In genomic region chr3:143880813-143881212, GRCm38 (mm10) we compare ENCODE assay signal across 23 mouse cellular contexts.
DNase-seq lines count a peak whose midpoint lies in the region; ATAC-seq and TF ChIP-seq lines count a peak whose summit lies in the region.
"Had no signal": no experiment of that assay in that cellular context is flagged by ENCODE, and none has a peak within 500 bp of the region (broad histone marks: within the 10 kb centered on the region; RNA-seq: fewer than 3 reads in every experiment).

No protein-coding gene starts in this region.

- dilution Hi-C loops in CH12.LX (cut with MboI; ENCODE audit: extremely low pct_ligation_motif_present, extremely low pct_unique_long_range_greater_than_20kb, low sequenced_read_pairs), result no loop called here

- no peak for TF ChIP-seq CTCF in CH12.LX (conservative IDR thresholded peaks at IDR 0.05 in 1 of 2, IDR thresholded peaks at IDR 0.05 in 1 of 2; ENCODE audit: low read depth in 2 of 2, low read length in 2 of 2)
- no peak for TF ChIP-seq CTCF in MEL (IDR thresholded peaks at IDR 0.05 in 2 of 3, conservative IDR thresholded peaks at IDR 0.05 in 1 of 3; ENCODE audit: control insufficient read depth in 1 of 3, insufficient read depth in 1 of 3, low read depth in 2 of 3, low read length in 3 of 3, poor library complexity in 1 of 3, severe bottlenecking in 1 of 3)

- H3K27me3 ChIP-seq in CH12.LX (replicated peaks) (no peaks in the 10 kb centered on the region), MEL (ENCODE audit: control insufficient read depth in 1 of 2, insufficient read depth in 2 of 2, low read length in 2 of 2) (no peaks in the 10 kb centered on the region)
- no peaks in the 10 kb centered on the region for H3K27me3 ChIP-seq in forebrain, embryonic 14.5 days (replicated peaks; ENCODE audit: control insufficient read depth, insufficient read depth, low read length)
- H3K27me3 ChIP-seq: Patski had no signal

- in situ Hi-C loops in CH12.LX (cut with MboI; ENCODE audit: low pct_ligation_motif_present, low pct_unique_long_range_greater_than_20kb, low sequenced_read_pairs) (no loop called here), ES-E14 (cut with MboI; ENCODE audit: low sequenced_read_pairs in 2 of 2, unreplicated experiment in 2 of 2) (no loop called here)

- H3K4me3 ChIP-seq in CH12.LX (replicated peaks in 1 of 3; ENCODE audit: low read depth in 2 of 3, low read length in 2 of 3, poor library complexity in 1 of 3) (no peak overlapping the region), ES-E14 (ENCODE audit: insufficient read depth in 1 of 2, low read depth in 1 of 2, low read length in 2 of 2, poor library complexity in 1 of 2, severe bottlenecking in 1 of 2) (no peak overlapping the region), MEL (ENCODE audit: control insufficient read depth in 1 of 2, insufficient read depth in 1 of 2, low read depth in 2 of 2, low read length in 2 of 2) (no peak overlapping the region)
- no peak overlapping the region for H3K4me3 ChIP-seq in forebrain, embryonic 14.5 days (ENCODE audit: low read depth, low read length)

- no peak for DNase-seq in CH12.LX (ENCODE audit: extremely low read depth)
- no peak for DNase-seq in ES-E14 (ENCODE audit: low read depth, low spot score)
- no peak for DNase-seq in MEL (ENCODE audit: low read depth, low spot score)
- DNase-seq in urinary bladder, postnatal 14 days (ENCODE audit: low spot score), result no peak
- DNase-seq in kidney, adult 18-20 months, result no peak
- no peak for DNase-seq in forebrain, embryonic 14.5 days (ENCODE audit: low spot score)
- DNase-seq: adrenal gland, adult 2 months; adrenal gland, adult 8-10 months; adrenal gland, postnatal 10 days; adrenal gland, postnatal 14 days; adrenal gland, postnatal 25 days; adrenal gland, postnatal 36 days; B cell, adult 2 months; cerebellum, adult 11 months; cerebellum, adult 11-12 months; cerebellum, adult 18-20 months; cerebellum, adult 2 months; cerebellum, adult 8-10 months; cerebellum, adult 9-10 months had no signal

- no peaks in the 10 kb centered on the region for H3K79me2 ChIP-seq in CH12.LX (replicated peaks; ENCODE audit: control insufficient read depth, extremely low read depth, insufficient read depth, poor library complexity, severe bottlenecking)
- no peaks in the 10 kb centered on the region for H3K79me2 ChIP-seq in MEL (ENCODE audit: control insufficient read depth, insufficient read depth, low read length, poor library complexity)

- no peak for ATAC-seq in forebrain, embryonic 14.5 days
- ATAC-seq: activated CD4-positive, CD25-positive, alpha-beta regulatory T cell, adult 4 months; CD4-positive, CD25-positive, alpha-beta regulatory T cell, adult 4 months; Patski had no signal

- TF ChIP-seq RAD21 in CH12.LX (IDR thresholded peaks at IDR 0.05; ENCODE audit: low read depth, low read length) (no peak), MEL (IDR thresholded peaks at IDR 0.05; ENCODE audit: low read depth, low read length) (no peak)

- TF ChIP-seq POLR2A in CH12.LX (IDR thresholded peaks at IDR 0.05; ENCODE audit: low read depth, low read length), result no peak
- TF ChIP-seq POLR2A in MEL (IDR thresholded peaks at IDR 0.05; ENCODE audit: control insufficient read depth in 1 of 2, insufficient read depth in 1 of 2, low read depth in 1 of 2, low read length in 2 of 2, poor library complexity in 1 of 2), result no peak

- TF ChIP-seq EP300 in CH12.LX (IDR thresholded peaks at IDR 0.05; ENCODE audit: low read length) (no peak), MEL (IDR thresholded peaks at IDR 0.05; ENCODE audit: low read depth in 1 of 2, low read length in 2 of 2) (no peak)

- H3K4me1 ChIP-seq in CH12.LX (ENCODE audit: control insufficient read depth in 1 of 2, insufficient read depth in 2 of 2) (no peaks in the 10 kb centered on the region), ES-E14 (ENCODE audit: control insufficient read depth in 2 of 2, insufficient read depth in 2 of 2, low read length in 2 of 2, poor library complexity in 1 of 2) (no peaks in the 10 kb centered on the region), MEL (ENCODE audit: control insufficient read depth in 1 of 2, insufficient read depth in 2 of 2, low read length in 2 of 2) (no peaks in the 10 kb centered on the region)
- H3K4me1 ChIP-seq in forebrain, embryonic 14.5 days (ENCODE audit: control insufficient read depth, insufficient read depth, low read length), result no peaks in the 10 kb centered on the region

- no peak overlapping the region for H3K4me2 ChIP-seq in CH12.LX (ENCODE audit: insufficient read depth, low read depth, poor library complexity, severe bottlenecking)
- H3K4me2 ChIP-seq in forebrain, embryonic 14.5 days (ENCODE audit: low read length), result no peak overlapping the region

- 84% methylated on average over 2 of the region's 2 CpGs for WGBS in forebrain, embryonic 14.5 days

- H3K9me3 ChIP-seq in CH12.LX (replicated peaks; ENCODE audit: low read length) (no peaks in the 10 kb centered on the region), ES-E14 (ENCODE audit: control insufficient read depth, insufficient read depth, low read depth, low read length) (no peaks in the 10 kb centered on the region), MEL (replicated peaks; ENCODE audit: insufficient read depth, low read length) (no peaks in the 10 kb centered on the region)
- H3K9me3 ChIP-seq in forebrain, embryonic 14.5 days (replicated peaks; ENCODE audit: control insufficient read depth, low read length), result no peaks in the 10 kb centered on the region

- H3K27ac ChIP-seq in CH12.LX (ENCODE audit: insufficient read depth, low read depth), result no peak overlapping the region
- no peak overlapping the region for H3K27ac ChIP-seq in ES-E14 (ENCODE audit: insufficient read depth, low read depth, low read length, poor library complexity, severe bottlenecking)
- H3K27ac ChIP-seq in MEL (ENCODE audit: control insufficient read depth, low read depth, low read length), result no peak overlapping the region
- no peak overlapping the region for H3K27ac ChIP-seq in forebrain, embryonic 14.5 days (ENCODE audit: low read depth, low read length)

- H3K9ac ChIP-seq in CH12.LX (ENCODE audit: insufficient read depth, low read depth) (no peak overlapping the region), ES-E14 (ENCODE audit: insufficient read depth, low read depth, low read length, poor library complexity, severe bottlenecking) (no peak overlapping the region), MEL (ENCODE audit: control insufficient read depth, low read depth, low read length, poor library complexity, severe bottlenecking) (no peak overlapping the region)
- H3K9ac ChIP-seq in forebrain, embryonic 14.5 days (ENCODE audit: low read length), result no peak overlapping the region

- no peaks in the 10 kb centered on the region for H3K36me3 ChIP-seq in CH12.LX (replicated peaks in 1 of 2; ENCODE audit: control insufficient read depth in 1 of 2, insufficient read depth in 1 of 2, low read length in 1 of 2)
- no peaks in the 10 kb centered on the region for H3K36me3 ChIP-seq in ES-E14 (ENCODE audit: control insufficient read depth, insufficient read depth, low read length, poor library complexity, severe bottlenecking)
- no peaks in the 10 kb centered on the region for H3K36me3 ChIP-seq in MEL (ENCODE audit: control insufficient read depth in 1 of 2, insufficient read depth in 2 of 2, low read length in 2 of 2)
- no peaks in the 10 kb centered on the region for H3K36me3 ChIP-seq in forebrain, embryonic 14.5 days (ENCODE audit: control insufficient read depth, insufficient read depth, low read length)
- H3K36me3 ChIP-seq: G1E had no signal

TF ChIP-seq in CH12.LX, 34 proteins besides CTCF, POLR2A, EP300 and RAD21:
- TF ChIP-seq MAFK (IDR thresholded peaks at IDR 0.05; ENCODE audit: insufficient replicate concordance, low read length) (peak; percentile 98), ZKSCAN1 (IDR thresholded peaks at IDR 0.05; ENCODE audit: borderline replicate concordance, low read depth, low read length) (no peak)

TF ChIP-seq in ES-E14, 5 proteins besides CTCF, POLR2A, EP300 and RAD21:
- TF ChIP-seq ZNF384 (IDR thresholded peaks at IDR 0.05; ENCODE audit: low read depth, low read length) (no peak), MAFK (IDR thresholded peaks at IDR 0.05; ENCODE audit: insufficient read depth, low read depth, low read length) (peak; percentile 86)

TF ChIP-seq in MEL, 35 proteins besides CTCF, POLR2A, EP300 and RAD21:
- TF ChIP-seq SIN3A (IDR thresholded peaks at IDR 0.05; ENCODE audit: low read length) (no peak), MAFK (IDR thresholded peaks at IDR 0.05; ENCODE audit: borderline replicate concordance, low read depth, low read length) (peak; percentile 67; the same call in 1 of the 2 replicates)

Comparison
In these comparisons a context has a peak if more than half of its experiments do, and no peak if none do; other contexts are left out.
1. Of the 35 proteins assayed by ChIP-seq in both MEL and CH12.LX: peak only in MEL: none; only in CH12.LX: none; in both: MAFK; in neither: 34.